Mouse (Mus musculus): ENCODE measurements at regions not wholly inside any gene's neighbourhood (a gene's known extent, or its start where the extent isn't known, plus 50 kb on each side); places are given as distances from the start of the nearest gene placed in this dataset.

GRCm38 (mm10) chr6:100041161-100041560 is 246.1 kb downstream of the Rybp start:
- DNase-seq, result no peak

GRCm38 (mm10) chr6:100040459-100040984 is 246.8 kb downstream of the Rybp start:
- DNase-seq, result no peak

GRCm38 (mm10) chr6:100032701-100033100 is 254.6 kb downstream of the Rybp start:
- peak; percentile 30 for DNase-seq

- DNase-seq, result no peak
Observed at GRCm38 (mm10) chr6:100030522-100030921, 256.8 kb downstream of the Rybp start.

- DNase-seq, result no peak
Observed at GRCm38 (mm10) chr6:100030010-100030409, 257.3 kb downstream of the Rybp start.

- no peak for DNase-seq
Observed at GRCm38 (mm10) chr6:100027524-100027923, 259.8 kb downstream of the Rybp start.

GRCm38 (mm10) chr6:100025531-100025951 is 261.7 kb downstream of the Rybp start:
- DNase-seq, result no peak

GRCm38 (mm10) chr6:100023434-100024095 is 263.7 kb downstream of the Rybp start:
- no peak for DNase-seq

GRCm38 (mm10) chr6:100019016-100019415 is 268.3 kb downstream of the Rybp start:
- DNase-seq, result no peak

- peak; percentile 88 for DNase-seq
Observed at GRCm38 (mm10) chr6:100013949-100014348, 273.3 kb downstream of the Rybp start.

GRCm38 (mm10) chr6:100011520-100012062 is 275.7 kb downstream of the Rybp start:
- peak; percentile 52 for DNase-seq

GRCm38 (mm10) chr6:100010954-100011481 is 276.3 kb downstream of the Rybp start:
- no peak for DNase-seq

GRCm38 (mm10) chr6:99999711-100000365 is 273.6 kb upstream of the Prok2 start:
- DNase-seq, result no peak

GRCm38 (mm10) chr6:99995970-99996956 is 270.1 kb upstream of the Prok2 start:
- no peak for DNase-seq

- DNase-seq, result no peak
Observed at GRCm38 (mm10) chr6:99994026-99994425, 267.8 kb upstream of the Prok2 start.

GRCm38 (mm10) chr6:99991079-99991478 is 264.9 kb upstream of the Prok2 start:
- peak; percentile 65 for DNase-seq

GRCm38 (mm10) chr6:99990604-99991003 is 264.4 kb upstream of the Prok2 start:
- no peak for DNase-seq

GRCm38 (mm10) chr6:99986449-99986848 is 260.3 kb upstream of the Prok2 start:
- no peak for DNase-seq

GRCm38 (mm10) chr6:99985322-99985721 is 259.1 kb upstream of the Prok2 start:
- no peak for DNase-seq

GRCm38 (mm10) chr6:99984856-99985224 is 258.6 kb upstream of the Prok2 start:
- no peak for DNase-seq

GRCm38 (mm10) chr6:99984057-99984855 is 258.1 kb upstream of the Prok2 start:
- DNase-seq, result no peak

- DNase-seq, result no peak
Observed at GRCm38 (mm10) chr6:99979614-99980013, 253.4 kb upstream of the Prok2 start.
